Mouse (Mus musculus): ENCODE data around the gene Braf. TPM values are rescaled to one million over a fixed set of nuclear protein-coding genes. Genes with fewer than 3 reads are reported as not detected.

Braf gene
- polyA plus RNA-seq (2021; fragmentation: Nextera tagmentation): 20.0 and 22.4 TPM in 2 replicates
- long read RNA-seq, experiment 1, partial matches to known transcripts: 2 of 51 reads
- long read RNA-seq, experiment 1, other reads (novel, unspliced or antisense): 49 of 51 reads
- long read RNA-seq, experiment 2, partial matches to known transcripts: 4 of 56 reads
- long read RNA-seq, experiment 2, other reads (novel, unspliced or antisense): 52 of 56 reads

GRCm38 (mm10) chr6:39724866-39725711 is at the start of gene Braf:
Gene Braf, minus strand, starts transcription at chr6:39725463.

DNA sequence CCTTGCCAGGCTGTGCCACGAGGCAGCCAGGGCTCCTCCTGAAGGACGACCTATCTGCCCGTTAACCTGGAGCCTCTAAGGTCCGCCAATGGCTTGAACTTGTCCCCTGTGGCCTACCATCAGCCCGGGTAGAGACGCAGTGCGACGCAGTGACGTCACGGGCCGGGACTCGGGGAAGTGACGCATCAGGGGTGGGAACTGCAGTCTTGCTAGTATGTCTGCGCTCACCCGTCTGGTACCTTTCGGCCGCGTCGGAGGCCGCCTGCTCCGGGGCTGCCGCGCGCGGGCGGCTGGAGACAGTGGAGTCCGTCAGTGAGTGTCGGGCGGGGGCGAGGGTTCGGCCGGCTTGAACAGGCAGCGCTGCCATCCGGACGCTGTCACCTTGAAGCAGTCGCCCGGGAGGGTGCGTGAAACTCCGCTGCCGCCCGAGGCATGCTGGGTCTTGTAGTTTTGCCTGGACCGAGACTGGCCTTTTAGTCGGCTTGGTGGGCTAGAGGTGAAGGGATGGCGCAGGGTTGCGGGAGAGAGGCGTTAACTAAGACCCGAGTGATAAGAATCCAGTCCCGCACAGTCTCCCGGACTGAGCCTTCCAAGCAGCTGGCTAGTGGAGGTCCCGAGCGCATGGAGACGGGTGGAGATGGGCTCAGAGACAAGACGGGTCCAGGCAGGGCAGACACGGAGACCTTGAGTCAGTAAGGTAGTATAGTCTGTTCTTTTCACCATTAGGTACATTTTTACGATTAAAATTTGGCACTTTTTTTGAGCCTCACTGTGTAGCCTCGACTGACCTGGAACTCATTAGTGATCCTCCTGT is 132.7 kb downstream of the Braf start, which contains the start of gene Ndufb2:
Gene Ndufb2 (plus strand): TSS at position 174 of the 814 bp plus-strand sequence.

GRCm38 (mm10) chr6:39585517-39585916 is 139.7 kb downstream of the Braf start, which contains the start of gene Gm42420:
Gene Gm42420, plus strand, starts transcription at chr6:39585753.

DNA sequence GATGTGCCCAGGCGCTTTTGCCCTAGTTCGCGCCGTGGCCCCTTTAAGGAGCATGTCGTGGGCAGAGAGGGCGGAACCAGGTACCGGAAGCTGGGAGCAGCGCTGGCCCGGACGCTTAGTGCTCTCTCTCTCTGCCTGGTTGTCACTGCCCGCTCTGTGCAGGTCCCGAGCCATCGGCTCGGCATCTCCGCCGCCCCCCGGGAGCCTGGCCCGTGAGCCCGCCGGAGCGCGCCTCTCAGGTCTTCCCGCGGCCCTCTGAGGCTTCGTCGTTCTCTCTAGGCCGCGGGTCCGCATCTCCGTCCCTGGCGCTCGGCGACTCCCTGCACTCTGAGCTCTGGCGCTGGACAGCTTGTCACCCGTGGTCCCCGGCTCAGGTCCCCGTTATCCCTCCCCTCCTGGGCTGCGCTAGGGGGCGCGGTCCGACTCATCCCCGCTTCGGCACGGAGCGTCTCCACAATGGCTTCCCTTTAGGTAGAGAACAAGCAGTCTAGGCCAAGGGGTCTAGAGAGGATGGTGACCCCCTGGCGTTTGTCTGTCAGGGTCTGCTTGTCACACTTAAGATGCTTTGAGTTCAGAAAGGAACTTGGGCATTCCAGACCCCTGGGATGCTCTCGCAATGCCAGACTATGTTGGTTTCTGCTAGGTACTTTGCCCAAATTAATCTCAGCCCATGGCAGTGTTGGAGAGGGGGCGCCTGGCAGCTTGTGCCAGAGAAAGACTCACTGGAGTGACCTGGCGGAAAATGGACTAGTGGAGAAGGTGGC is 151.3 kb downstream of the Braf start, which contains the start of gene Adck2:
Gene Adck2 (plus strand): TSS at position 83 of the 764 bp plus-strand sequence.

GRCm38 (mm10) chr6:39557723-39558261 is 167.5 kb downstream of the Braf start, which contains the start of gene Dennd2a:
Gene Dennd2a, minus strand, starts transcription at chr6:39557867.

Other genes with a start within 250 kb of the Braf start
- 2.3 and 2.7 TPM in 2 replicates for gene Dennd2a, start 167.6 kb downstream of the Braf start, polyA plus RNA-seq (2021; fragmentation: Nextera tagmentation)
- gene Adck2, start 151.6 kb downstream of the Braf start, polyA plus RNA-seq (2021; fragmentation: Nextera tagmentation): 15.3 and 20.1 TPM in 2 replicates
- gene Gm42420, start 139.7 kb downstream of the Braf start, polyA plus RNA-seq (2021; fragmentation: Nextera tagmentation): not detected in 2 replicates
- gene Ndufb2, start 132.9 kb downstream of the Braf start, polyA plus RNA-seq (2021; fragmentation: Nextera tagmentation): 695 and 872 TPM in 2 replicates
- gene Mrps33, start 85.5 kb upstream of the Braf start, polyA plus RNA-seq (2021; fragmentation: Nextera tagmentation): 449 and 574 TPM in 2 replicates
- 15.3 and 21.0 TPM in 2 replicates for gene Tmem178b, start 147.8 kb upstream of the Braf start, polyA plus RNA-seq (2021; fragmentation: Nextera tagmentation)

Measured in left cerebral cortex, adult 6 months (tissue).